ENCODE assay signal across 18 mouse cellular contexts in genomic region chr5:66871521-66872050, GRCm38 (mm10).
DNase-seq lines count a peak whose midpoint lies in the region; ATAC-seq lines count a peak whose summit lies in the region.
"Had no signal": no experiment of that assay in that cellular context is flagged by ENCODE, and none has a peak within 500 bp of the region (broad histone marks: within the 10 kb centered on the region; RNA-seq: fewer than 3 reads in every experiment).

No protein-coding gene starts in this region.

- WGBS in heart, embryonic 12.5 days = 81% methylated on average over 11 of the region's 11 CpGs
- WGBS in liver, embryonic 12.5 days (ENCODE audit: insufficient replicate concordance) = 65% methylated on average over 11 of the region's 11 CpGs

- no peak overlapping the region for H3K4me3 ChIP-seq in heart, embryonic 12.5 days
- no peak overlapping the region for H3K4me3 ChIP-seq in liver, embryonic 12.5 days
- H3K4me3 ChIP-seq: embryonic facial prominence, embryonic 15.5 days; erythroblast, embryonic 14.5 days; forebrain, embryonic 10.5 days; hindbrain, embryonic 15.5 days had no signal

- H3K9me3 ChIP-seq in heart, embryonic 12.5 days (replicated peaks) = no peaks in the 10 kb centered on the region
- H3K9me3 ChIP-seq in liver, embryonic 12.5 days (replicated peaks) = no peaks in the 10 kb centered on the region
- H3K9me3 ChIP-seq: embryonic facial prominence, embryonic 15.5 days; forebrain, embryonic 10.5 days; hindbrain, embryonic 15.5 days had no signal

- H3K9ac ChIP-seq in heart, embryonic 12.5 days = no peak overlapping the region
- no peak overlapping the region for H3K9ac ChIP-seq in liver, embryonic 12.5 days
- H3K9ac ChIP-seq: embryonic facial prominence, embryonic 15.5 days; hindbrain, embryonic 15.5 days had no signal

- intact Hi-C loops in heart, postnatal 10 days (cut with DNase I) = no loop called here

- peak; percentile 96 for DNase-seq in heart, adult 11 months
- peak; percentile 41 to 43 for DNase-seq in heart, postnatal 10 days
- DNase-seq in heart, postnatal 4 days = no peak
- no peak for DNase-seq in adrenal gland, adult 2 months
- DNase-seq: adrenal gland, adult 8-10 months; adrenal gland, postnatal 36 days; embryo, embryonic 11 days; gastrocnemius, postnatal 10 days; kidney, adult 2 months had no signal

- ATAC-seq in heart, embryonic 12.5 days (ENCODE audit: insufficient number of reproducible peaks, low FRiP score) = no peak
- peak; percentile 61 for ATAC-seq in granulocyte monocyte progenitor cell, adult 5-6 weeks (replicated peaks; ENCODE audit: poor library complexity, severe bottlenecking)
- no peak for ATAC-seq in liver, embryonic 12.5 days
- ATAC-seq: forebrain, embryonic 14.5 days; intestine, embryonic 16.5 days had no signal

- H3K27me3 ChIP-seq in heart, embryonic 12.5 days (replicated peaks) = no peaks in the 10 kb centered on the region
- H3K27me3 ChIP-seq in liver, embryonic 12.5 days (replicated peaks) = no peaks in the 10 kb centered on the region
- H3K27me3 ChIP-seq: embryonic facial prominence, embryonic 15.5 days; hindbrain, embryonic 15.5 days had no signal

- H3K36me3 ChIP-seq in heart, embryonic 12.5 days = no peaks in the 10 kb centered on the region
- no peaks in the 10 kb centered on the region for H3K36me3 ChIP-seq in liver, embryonic 12.5 days
- H3K36me3 ChIP-seq: embryonic facial prominence, embryonic 15.5 days; forebrain, embryonic 10.5 days; hindbrain, embryonic 15.5 days had no signal

- H3K4me1 ChIP-seq in heart, embryonic 12.5 days (replicated peaks) = no peaks in the 10 kb centered on the region
- no peaks in the 10 kb centered on the region for H3K4me1 ChIP-seq in liver, embryonic 12.5 days

- no peak overlapping the region for H3K27ac ChIP-seq in heart, embryonic 12.5 days (ENCODE audit: poor library complexity, severe bottlenecking)
- no peak overlapping the region for H3K27ac ChIP-seq in liver, embryonic 12.5 days
- H3K27ac ChIP-seq: embryonic facial prominence, embryonic 15.5 days; forebrain, embryonic 10.5 days; hindbrain, embryonic 15.5 days had no signal

- H3K4me2 ChIP-seq in heart, embryonic 12.5 days = no peak overlapping the region
- H3K4me2 ChIP-seq in liver, embryonic 12.5 days = no peak overlapping the region
- H3K4me2 ChIP-seq: embryonic facial prominence, embryonic 15.5 days; hindbrain, embryonic 15.5 days had no signal

Comparison
In these comparisons a context has a peak if more than half of its experiments do, and no peak if none do; other contexts are left out.
1. DNase-seq: peak in heart, adult 11 months (single experiment) and heart, postnatal 10 days (2 of 2); none in heart, postnatal 4 days (single experiment) and adrenal gland, adult 2 months (single experiment).